20 mouse cellular contexts compared by ENCODE assay signal in genomic region chr4:35051152-35051551, GRCm38 (mm10).
"Had no signal": no experiment of that assay in that cellular context is flagged by ENCODE, and none has a peak within 500 bp of the region (broad histone marks: within the 10 kb centered on the region; RNA-seq: fewer than 3 reads in every experiment).

No protein-coding gene starts in this region.

- ATAC-seq: liver, embryonic 12.5 days; midbrain, embryonic 15.5 days had no signal

- H3K27ac ChIP-seq: kidney, postnatal 0 days; layer of hippocampus, adult 2 months; limb, embryonic 10.5 days; limb, embryonic 13.5 days; liver, embryonic 12.5 days; liver, embryonic 15.5 days; midbrain, embryonic 12.5 days; midbrain, embryonic 15.5 days had no signal

- H3K27me3 ChIP-seq: limb, embryonic 13.5 days; liver, embryonic 12.5 days; liver, embryonic 15.5 days; midbrain, embryonic 12.5 days; midbrain, embryonic 15.5 days had no signal

- H3K4me1 ChIP-seq: midbrain, embryonic 12.5 days; midbrain, embryonic 15.5 days had no signal

- DNase-seq: kidney, adult 2 months; kidney, postnatal 25 days; layer of hippocampus, adult 9-11 months; liver; lung, adult 18-20 months; lung, postnatal 10 days; lung, postnatal 4 days; retina, postnatal 1 day; right cerebral cortex, postnatal 25 days; thymus, adult 18-20 months; thymus, postnatal 36 days had no signal

- H3K36me3 ChIP-seq: limb, embryonic 10.5 days; limb, embryonic 13.5 days; liver, embryonic 12.5 days; liver, embryonic 15.5 days; midbrain, embryonic 12.5 days; midbrain, embryonic 15.5 days had no signal

- H3K4me2 ChIP-seq: limb, embryonic 13.5 days; liver, embryonic 12.5 days; liver, embryonic 15.5 days; midbrain, embryonic 12.5 days; midbrain, embryonic 15.5 days had no signal

- H3K9me3 ChIP-seq: limb, embryonic 10.5 days; limb, embryonic 13.5 days; liver, embryonic 12.5 days; liver, embryonic 15.5 days; midbrain, embryonic 12.5 days; midbrain, embryonic 15.5 days had no signal

- H3K4me3 ChIP-seq: layer of hippocampus, adult 2 months; limb, embryonic 10.5 days; limb, embryonic 13.5 days; liver, embryonic 12.5 days; liver, embryonic 15.5 days; midbrain, embryonic 12.5 days; midbrain, embryonic 15.5 days; myocyte had no signal

- H3K9ac ChIP-seq: limb, embryonic 13.5 days; liver, embryonic 12.5 days; liver, embryonic 15.5 days; midbrain, embryonic 12.5 days; midbrain, embryonic 15.5 days had no signal
